Mouse (Mus musculus) E14TG2a.4 (cell line): ENCODE data around the gene Tepsin.

Experiments
- H3K27me3 ChIP-seq: 2 replicates; pipeline ENCODE4 v1.6.1; 2014; ENCODE audit warnings: low read length, control low read depth; ENCODE audit not compliant: insufficient read depth
- H3K36me3 ChIP-seq: 2 replicates; pipeline ENCODE4 v1.6.1; 2014; ENCODE audit warnings: low read length, control low read depth; ENCODE audit not compliant: insufficient read depth
- H3K4me1 ChIP-seq: replicated peaks from 2 replicates; pipeline ENCODE4 v1.6.1; 2014; ENCODE audit warnings: low read depth, low read length, control low read depth
- H3K4me3 ChIP-seq: replicated peaks from 2 replicates; pipeline ENCODE4 v1.5.1; 2014; ENCODE audit warnings: mild to moderate bottlenecking, low read length
- H3K9me3 ChIP-seq: 2 replicates; pipeline ENCODE4 v1.6.1; 2014; ENCODE audit warnings: low read length, control low read depth
- CTCF ChIP-seq: conservative IDR thresholded peaks from 2 replicates; pipeline ENCODE4 v1.5.1; 2014; ENCODE audit warnings: low read length
- NANOG ChIP-seq: IDR thresholded peaks from 2 replicates; pipeline ENCODE4 v1.6.1; 2014; ENCODE audit warnings: borderline replicate concordance, low read length, mixed read lengths
- POU5F1 ChIP-seq: IDR thresholded peaks from 2 replicates; pipeline ENCODE4 v1.6.1; 2014; ENCODE audit warnings: low read length, borderline replicate concordance

Tepsin gene

GRCm38 (mm10) chr11:120072986-120073647 is 25.4 kb downstream of the Tepsin start:
- TF ChIP-seq CTCF (no peak), NANOG (no peak), POU5F1 (no peak)
- H3K9me3 ChIP-seq: no peaks in the 10 kb centered on the region
- H3K4me3 ChIP-seq: 0 out of 2 replicates have a peak overlapping the region, but pooled peaks have one; percentile 20
- H3K36me3 ChIP-seq: peaks cover 91% of the 10 kb centered on the region
- H3K27me3 ChIP-seq: no peaks in the 10 kb centered on the region
- H3K4me1 ChIP-seq: peaks cover 91% of the 10 kb centered on the region

- H3K27me3 ChIP-seq: no peaks in the 10 kb centered on the region
- H3K4me1 ChIP-seq: peaks cover 97% of the 10 kb centered on the region
- H3K4me3 ChIP-seq: peak overlapping the region; percentile 7; the same call in 1 of the 2 replicates
- H3K9me3 ChIP-seq: no peaks in the 10 kb centered on the region
- TF ChIP-seq POU5F1: no peak
- no peak for TF ChIP-seq CTCF
- TF ChIP-seq NANOG: no peak
- H3K36me3 ChIP-seq: peaks cover 91% of the 10 kb centered on the region
Measured at GRCm38 (mm10) chr11:120071731-120072320, 26.7 kb downstream of the Tepsin start.

- Histone ChIP-seq H3K27me3 (no peaks in the 10 kb centered on the region), H3K4me3 (no peak overlapping the region), H3K9me3 (no peaks in the 10 kb centered on the region), H3K4me1 (peaks cover 94% of the 10 kb centered on the region), H3K36me3 (peaks cover 91% of the 10 kb centered on the region)
- no peak for TF ChIP-seq NANOG
- TF ChIP-seq CTCF: no peak
- no peak for TF ChIP-seq POU5F1
Measured at GRCm38 (mm10) chr11:120071065-120071464, 27.5 kb downstream of the Tepsin start.

- TF ChIP-seq NANOG (no peak), CTCF (no peak), POU5F1 (no peak)
- no peaks in the 10 kb centered on the region for H3K9me3 ChIP-seq
- H3K4me1 ChIP-seq: peaks cover 94% of the 10 kb centered on the region
- no peaks in the 10 kb centered on the region for H3K27me3 ChIP-seq
- H3K36me3 ChIP-seq: peaks cover 88% of the 10 kb centered on the region
- H3K4me3 ChIP-seq: no peak overlapping the region
Measured at GRCm38 (mm10) chr11:120070286-120070930, 28.1 kb downstream of the Tepsin start.

- Histone ChIP-seq H3K4me1 (peaks cover 94% of the 10 kb centered on the region), H3K27me3 (no peaks in the 10 kb centered on the region), H3K9me3 (no peaks in the 10 kb centered on the region), H3K36me3 (peaks cover 90% of the 10 kb centered on the region), H3K4me3 (peak overlapping the region; percentile 39; the same call in 1 of the 2 replicates)
- TF ChIP-seq NANOG (no peak), POU5F1 (no peak), CTCF (no peak)
Measured at GRCm38 (mm10) chr11:120069261-120069660, 29.3 kb downstream of the Tepsin start.

- peaks cover 80% of the 10 kb centered on the region for H3K4me1 ChIP-seq
- TF ChIP-seq CTCF: peak; percentile 11; the same call in 1 of the 2 replicates
- TF ChIP-seq POU5F1: no peak
- H3K4me3 ChIP-seq: no peak overlapping the region
- H3K36me3 ChIP-seq: peaks cover 91% of the 10 kb centered on the region
- H3K27me3 ChIP-seq: no peaks in the 10 kb centered on the region
- no peaks in the 10 kb centered on the region for H3K9me3 ChIP-seq
Measured at GRCm38 (mm10) chr11:120067834-120068233, 30.7 kb downstream of the Tepsin start.

- H3K4me1 ChIP-seq: peaks cover 64% of the 10 kb centered on the region
- H3K27me3 ChIP-seq: no peaks in the 10 kb centered on the region
- peak overlapping the region; percentile 50 for H3K4me3 ChIP-seq
- peaks cover 70% of the 10 kb centered on the region for H3K36me3 ChIP-seq
- TF ChIP-seq CTCF (peak; percentile 75), NANOG (no peak), POU5F1 (no peak)
- no peaks in the 10 kb centered on the region for H3K9me3 ChIP-seq
Measured at GRCm38 (mm10) chr11:120065291-120065690, 33.2 kb downstream of the Tepsin start.

- H3K4me1 ChIP-seq: peaks cover 59% of the 10 kb centered on the region
- H3K4me3 ChIP-seq: 0 out of 2 replicates have a peak overlapping the region, but pooled peaks have one; percentile 13
- H3K9me3 ChIP-seq: no peaks in the 10 kb centered on the region
- TF ChIP-seq CTCF: no peak
- TF ChIP-seq POU5F1: no peak
- TF ChIP-seq NANOG: no peak
- H3K36me3 ChIP-seq: peaks cover 64% of the 10 kb centered on the region
- H3K27me3 ChIP-seq: no peaks in the 10 kb centered on the region
Measured at GRCm38 (mm10) chr11:120064668-120065040, 33.9 kb downstream of the Tepsin start.
